Mouse (Mus musculus): ENCODE data around the gene Ccdc62. TPM values are rescaled to one million over a fixed set of nuclear protein-coding genes. Genes with fewer than 3 reads are reported as not detected.

The Ccdc62 gene
- polyA plus RNA-seq, 1 experiment from 2014 or later: 7.1 TPM

GRCm38 (mm10) chr5:123973299-123974178 lies 43.1 kb downstream of the Ccdc62 start, which contains the start of gene Hip1r:
TSS of gene Hip1r (plus strand) at chr5:123973628.
- Histone ChIP-seq H3K27me3 (ENCODE audit: insufficient read depth, low read length) (no peaks in the 10 kb centered on the region), H3K4me1 (replicated peaks; ENCODE audit: insufficient read depth, low read length) (peaks cover 20% of the 10 kb centered on the region; the same call in 1 of the 2 replicates), H3K9ac (ENCODE audit: low read depth, low read length) (peak within 1 kb of the TSS; percentile 91), H3K9me3 (replicated peaks; ENCODE audit: low read length) (no peaks in the 10 kb centered on the region), H3K4me2 (ENCODE audit: low read length) (peak within 1 kb of the TSS; percentile 92), H3K36me3 (ENCODE audit: insufficient read depth, low read length) (no peaks in the 10 kb centered on the region), H3K4me3 (replicated peaks; ENCODE audit: low read depth, low read length) (peak within 1 kb of the TSS; percentile 88), H3K27ac (peak within 1 kb of the TSS; percentile 86)
- TF ChIP-seq CTCF (IDR thresholded peaks at IDR 0.05; ENCODE audit: low read depth): no peak
- DNase-seq (ENCODE audit: low spot score) (peak; percentile 72), ATAC-seq (replicated peaks; ENCODE audit: low FRiP score, low read depth) (peak; percentile 56)
- under 1% methylated on average over 105 of the region's 106 CpGs for WGBS

GRCm38 (mm10) chr5:123974179-123974485 lies 43.7 kb downstream of the Ccdc62 start:
- H3K27me3 ChIP-seq (ENCODE audit: insufficient read depth, low read length): no peaks in the 10 kb centered on the region
- no peak for ATAC-seq (replicated peaks; ENCODE audit: low FRiP score, low read depth)
- no peak for DNase-seq (ENCODE audit: low spot score)
- peaks cover 20% of the 10 kb centered on the region; the same call in 1 of the 2 replicates for H3K4me1 ChIP-seq (replicated peaks; ENCODE audit: insufficient read depth, low read length)
- H3K4me2 ChIP-seq (ENCODE audit: low read length): peak overlapping the region; percentile 92
- no peak for TF ChIP-seq CTCF (IDR thresholded peaks at IDR 0.05; ENCODE audit: low read depth)
- 1% methylated on average over 14 of the region's 14 CpGs for WGBS
- no peaks in the 10 kb centered on the region for H3K36me3 ChIP-seq (ENCODE audit: insufficient read depth, low read length)
- peak overlapping the region; percentile 86 for H3K27ac ChIP-seq
- no peaks in the 10 kb centered on the region for H3K9me3 ChIP-seq (replicated peaks; ENCODE audit: low read length)
- H3K9ac ChIP-seq (ENCODE audit: low read depth, low read length): peak overlapping the region; percentile 91
- H3K4me3 ChIP-seq (replicated peaks; ENCODE audit: low read depth, low read length): peak overlapping the region; percentile 88

- no peak for ATAC-seq (replicated peaks; ENCODE audit: low FRiP score, low read depth)
- Histone ChIP-seq H3K9ac (ENCODE audit: low read depth, low read length) (peak overlapping the region; percentile 91; the same call in 1 of the 2 replicates), H3K4me1 (replicated peaks; ENCODE audit: insufficient read depth, low read length) (peaks cover 23% of the 10 kb centered on the region; the same call in 1 of the 2 replicates), H3K27me3 (ENCODE audit: insufficient read depth, low read length) (no peaks in the 10 kb centered on the region), H3K27ac (peak overlapping the region; percentile 86), H3K4me2 (ENCODE audit: low read length) (peak overlapping the region; percentile 92), H3K9me3 (replicated peaks; ENCODE audit: low read length) (no peaks in the 10 kb centered on the region), H3K4me3 (replicated peaks; ENCODE audit: low read depth, low read length) (peak overlapping the region; percentile 88), H3K36me3 (ENCODE audit: insufficient read depth, low read length) (no peaks in the 10 kb centered on the region)
- 9% methylated on average over 11 of the region's 11 CpGs for WGBS
- TF ChIP-seq CTCF (IDR thresholded peaks at IDR 0.05; ENCODE audit: low read depth): no peak
- peak; percentile 26 for DNase-seq (ENCODE audit: low spot score)
Measured at GRCm38 (mm10) chr5:123974616-123975111, 44.2 kb downstream of the Ccdc62 start.

- no peaks in the 10 kb centered on the region for H3K9me3 ChIP-seq (replicated peaks; ENCODE audit: low read length)
- no peak for TF ChIP-seq CTCF (IDR thresholded peaks at IDR 0.05; ENCODE audit: low read depth)
- no peaks in the 10 kb centered on the region for H3K36me3 ChIP-seq (ENCODE audit: insufficient read depth, low read length)
- peak; percentile 38 for DNase-seq (ENCODE audit: low spot score)
- H3K27me3 ChIP-seq (ENCODE audit: insufficient read depth, low read length): no peaks in the 10 kb centered on the region
- H3K4me2 ChIP-seq (ENCODE audit: low read length): peak overlapping the region; percentile 92
- H3K4me1 ChIP-seq (replicated peaks; ENCODE audit: insufficient read depth, low read length): peaks cover 23% of the 10 kb centered on the region; the same call in 1 of the 2 replicates
- H3K4me3 ChIP-seq (replicated peaks; ENCODE audit: low read depth, low read length): no peak overlapping the region
- 0 out of 2 replicates have a peak overlapping the region, but pooled peaks have one; percentile 15 for H3K9ac ChIP-seq (ENCODE audit: low read depth, low read length)
- H3K27ac ChIP-seq: peak overlapping the region; percentile 86
- 53% methylated on average over 6 of the region's 6 CpGs for WGBS
- ATAC-seq (replicated peaks; ENCODE audit: low FRiP score, low read depth): no peak; the same call in 1 of the 2 replicates
Measured at GRCm38 (mm10) chr5:123975668-123976180, 45.2 kb downstream of the Ccdc62 start.

GRCm38 (mm10) chr5:123977231-123977630 lies 46.8 kb downstream of the Ccdc62 start:
- no peaks in the 10 kb centered on the region for H3K36me3 ChIP-seq (ENCODE audit: insufficient read depth, low read length)
- peaks cover 23% of the 10 kb centered on the region; the same call in 1 of the 2 replicates for H3K4me1 ChIP-seq (replicated peaks; ENCODE audit: insufficient read depth, low read length)
- ATAC-seq (replicated peaks; ENCODE audit: low FRiP score, low read depth) (no peak), DNase-seq (ENCODE audit: low spot score) (no peak)
- H3K27me3 ChIP-seq (ENCODE audit: insufficient read depth, low read length): no peaks in the 10 kb centered on the region
- H3K9me3 ChIP-seq (replicated peaks; ENCODE audit: low read length): no peaks in the 10 kb centered on the region
- H3K4me3 ChIP-seq (replicated peaks; ENCODE audit: low read depth, low read length): no peak overlapping the region
- WGBS: 29% methylated on average over 3 of the region's 3 CpGs
- TF ChIP-seq CTCF (IDR thresholded peaks at IDR 0.05; ENCODE audit: low read depth): no peak
- H3K9ac ChIP-seq (ENCODE audit: low read depth, low read length): no peak overlapping the region
- peak overlapping the region; percentile 86; the same call in 1 of the 2 replicates for H3K27ac ChIP-seq
- H3K4me2 ChIP-seq (ENCODE audit: low read length): no peak overlapping the region

- H3K4me2 ChIP-seq (ENCODE audit: low read length): no peak overlapping the region
- 87% methylated on average over 5 of the region's 5 CpGs for WGBS
- H3K36me3 ChIP-seq (ENCODE audit: insufficient read depth, low read length): no peaks in the 10 kb centered on the region
- ATAC-seq (replicated peaks; ENCODE audit: low FRiP score, low read depth) (no peak), DNase-seq (ENCODE audit: low spot score) (no peak)
- TF ChIP-seq CTCF (IDR thresholded peaks at IDR 0.05; ENCODE audit: low read depth): no peak
- H3K4me3 ChIP-seq (replicated peaks; ENCODE audit: low read depth, low read length): no peak overlapping the region
- H3K9me3 ChIP-seq (replicated peaks; ENCODE audit: low read length): no peaks in the 10 kb centered on the region
- peaks cover 22% of the 10 kb centered on the region; the same call in 1 of the 2 replicates for H3K4me1 ChIP-seq (replicated peaks; ENCODE audit: insufficient read depth, low read length)
- H3K9ac ChIP-seq (ENCODE audit: low read depth, low read length): no peak overlapping the region
- no peaks in the 10 kb centered on the region for H3K27me3 ChIP-seq (ENCODE audit: insufficient read depth, low read length)
- no peak overlapping the region for H3K27ac ChIP-seq
Measured at GRCm38 (mm10) chr5:123978131-123978530, 47.7 kb downstream of the Ccdc62 start.

All from kidney, postnatal 0 days (tissue).